Mouse (Mus musculus): Measurements from ENCODE around the gene Npas2. TPM values are rescaled to one million over a fixed set of nuclear protein-coding genes. Genes with fewer than 3 reads are reported as not detected.

Npas2 gene
- polyA plus RNA-seq, 1 experiment from 2014 or later: 0.28 TPM

- Histone ChIP-seq H3K4me2 (ENCODE audit: low read length) (no peak overlapping the region), H3K9ac (ENCODE audit: low read length) (no peak overlapping the region), H3K27me3 (replicated peaks; ENCODE audit: control insufficient read depth, insufficient read depth, low read length) (no peaks in the 10 kb centered on the region), H3K4me3 (ENCODE audit: low read depth, low read length) (no peak overlapping the region), H3K36me3 (ENCODE audit: control insufficient read depth, insufficient read depth, low read length) (no peaks in the 10 kb centered on the region), H3K4me1 (replicated peaks; ENCODE audit: control insufficient read depth, insufficient read depth, low read length) (peaks cover 5% of the 10 kb centered on the region; the same call in 1 of the 2 replicates), H3K27ac (ENCODE audit: low read depth) (no peak overlapping the region), H3K9me3 (ENCODE audit: control insufficient read depth, low read length) (no peaks in the 10 kb centered on the region)
- DNase-seq (ENCODE audit: low spot score): no peak
- 80% methylated on average over 16 of the region's 16 CpGs for WGBS
- ATAC-seq (replicated peaks; ENCODE audit: low FRiP score, low TSS enrichment, low read depth): no peak
These were observed 91.3 kb downstream of the Npas2 start for GRCm38 (mm10) chr1:39284786-39285185.

- 92% methylated on average over 9 of the region's 9 CpGs for WGBS
These were observed 93.5 kb downstream of the Npas2 start for GRCm38 (mm10) chr1:39287076-39287475.

GRCm38 (mm10) chr1:39287831-39288230 is 94.3 kb downstream of the Npas2 start:
- no peaks in the 10 kb centered on the region for H3K36me3 ChIP-seq (ENCODE audit: control insufficient read depth, insufficient read depth, low read length)
- H3K9ac ChIP-seq (ENCODE audit: low read length): no peak overlapping the region
- DNase-seq (ENCODE audit: low spot score) (no peak), ATAC-seq (replicated peaks; ENCODE audit: low FRiP score, low TSS enrichment, low read depth) (no peak)
- 59% methylated on average over 4 of the region's 4 CpGs for WGBS
- H3K9me3 ChIP-seq (ENCODE audit: control insufficient read depth, low read length): no peaks in the 10 kb centered on the region
- no peak overlapping the region for H3K4me2 ChIP-seq (ENCODE audit: low read length)
- H3K4me1 ChIP-seq (replicated peaks; ENCODE audit: control insufficient read depth, insufficient read depth, low read length): no peaks in the 10 kb centered on the region
- H3K27me3 ChIP-seq (replicated peaks; ENCODE audit: control insufficient read depth, insufficient read depth, low read length): no peaks in the 10 kb centered on the region
- H3K27ac ChIP-seq (ENCODE audit: low read depth): no peak overlapping the region
- H3K4me3 ChIP-seq (ENCODE audit: low read depth, low read length): no peak overlapping the region

More at GRCm38 (mm10) chr1:39287076-39287475, 93.5 kb downstream of the Npas2 start:
- Histone ChIP-seq H3K9me3 (ENCODE audit: control insufficient read depth, low read length) (no peaks in the 10 kb centered on the region), H3K36me3 (ENCODE audit: control insufficient read depth, insufficient read depth, low read length) (no peaks in the 10 kb centered on the region), H3K4me2 (ENCODE audit: low read length) (no peak overlapping the region), H3K9ac (ENCODE audit: low read length) (no peak overlapping the region), H3K27ac (ENCODE audit: low read depth) (no peak overlapping the region), H3K4me3 (ENCODE audit: low read depth, low read length) (no peak overlapping the region), H3K27me3 (replicated peaks; ENCODE audit: control insufficient read depth, insufficient read depth, low read length) (no peaks in the 10 kb centered on the region), H3K4me1 (replicated peaks; ENCODE audit: control insufficient read depth, insufficient read depth, low read length) (no peaks in the 10 kb centered on the region)
- DNase-seq (ENCODE audit: low spot score) (no peak), ATAC-seq (replicated peaks; ENCODE audit: low FRiP score, low TSS enrichment, low read depth) (no peak)

- Histone ChIP-seq H3K4me2 (ENCODE audit: low read length) (no peak overlapping the region), H3K27ac (ENCODE audit: low read depth) (no peak overlapping the region), H3K9me3 (ENCODE audit: control insufficient read depth, low read length) (no peaks in the 10 kb centered on the region), H3K4me1 (replicated peaks; ENCODE audit: control insufficient read depth, insufficient read depth, low read length) (no peaks in the 10 kb centered on the region), H3K27me3 (replicated peaks; ENCODE audit: control insufficient read depth, insufficient read depth, low read length) (no peaks in the 10 kb centered on the region), H3K9ac (ENCODE audit: low read length) (no peak overlapping the region), H3K4me3 (ENCODE audit: low read depth, low read length) (no peak overlapping the region), H3K36me3 (ENCODE audit: control insufficient read depth, insufficient read depth, low read length) (no peaks in the 10 kb centered on the region)
- WGBS: 55% methylated on average over 3 of the region's 3 CpGs
- ATAC-seq (replicated peaks; ENCODE audit: low FRiP score, low TSS enrichment, low read depth): no peak
- no peak for DNase-seq (ENCODE audit: low spot score)
These were observed 94.9 kb downstream of the Npas2 start for GRCm38 (mm10) chr1:39288425-39288824.

- no peak for ATAC-seq (replicated peaks; ENCODE audit: low FRiP score, low TSS enrichment, low read depth)
- Histone ChIP-seq H3K4me2 (ENCODE audit: low read length) (no peak overlapping the region), H3K4me3 (ENCODE audit: low read depth, low read length) (no peak overlapping the region), H3K27me3 (replicated peaks; ENCODE audit: control insufficient read depth, insufficient read depth, low read length) (no peaks in the 10 kb centered on the region), H3K36me3 (ENCODE audit: control insufficient read depth, insufficient read depth, low read length) (no peaks in the 10 kb centered on the region), H3K9ac (ENCODE audit: low read length) (no peak overlapping the region), H3K9me3 (ENCODE audit: control insufficient read depth, low read length) (no peaks in the 10 kb centered on the region), H3K4me1 (replicated peaks; ENCODE audit: control insufficient read depth, insufficient read depth, low read length) (no peaks in the 10 kb centered on the region), H3K27ac (ENCODE audit: low read depth) (no peak overlapping the region)
- no peak for DNase-seq (ENCODE audit: low spot score)
- 56% methylated on average over 3 of the region's 3 CpGs for WGBS
These were observed 98.5 kb downstream of the Npas2 start for GRCm38 (mm10) chr1:39292001-39292400.

- Histone ChIP-seq H3K4me1 (replicated peaks; ENCODE audit: control insufficient read depth, insufficient read depth, low read length) (no peaks in the 10 kb centered on the region), H3K36me3 (ENCODE audit: control insufficient read depth, insufficient read depth, low read length) (no peaks in the 10 kb centered on the region), H3K9ac (ENCODE audit: low read length) (no peak overlapping the region), H3K9me3 (ENCODE audit: control insufficient read depth, low read length) (no peaks in the 10 kb centered on the region), H3K27ac (ENCODE audit: low read depth) (no peak overlapping the region), H3K4me2 (ENCODE audit: low read length) (no peak overlapping the region), H3K27me3 (replicated peaks; ENCODE audit: control insufficient read depth, insufficient read depth, low read length) (no peaks in the 10 kb centered on the region), H3K4me3 (ENCODE audit: low read depth, low read length) (no peak overlapping the region)
- ATAC-seq (replicated peaks; ENCODE audit: low FRiP score, low TSS enrichment, low read depth) (no peak), DNase-seq (ENCODE audit: low spot score) (no peak)
- WGBS: 89% methylated on average over 9 of the region's 9 CpGs
These were observed 104.8 kb downstream of the Npas2 start for GRCm38 (mm10) chr1:39298294-39298693.

- WGBS: 83% methylated on average over 9 of the region's 9 CpGs
- Histone ChIP-seq H3K9ac (ENCODE audit: low read length) (no peak overlapping the region), H3K4me3 (ENCODE audit: low read depth, low read length) (no peak overlapping the region), H3K4me1 (replicated peaks; ENCODE audit: control insufficient read depth, insufficient read depth, low read length) (no peaks in the 10 kb centered on the region), H3K9me3 (ENCODE audit: control insufficient read depth, low read length) (no peaks in the 10 kb centered on the region), H3K36me3 (ENCODE audit: control insufficient read depth, insufficient read depth, low read length) (no peaks in the 10 kb centered on the region), H3K27ac (ENCODE audit: low read depth) (no peak overlapping the region), H3K27me3 (replicated peaks; ENCODE audit: control insufficient read depth, insufficient read depth, low read length) (no peaks in the 10 kb centered on the region), H3K4me2 (ENCODE audit: low read length) (no peak overlapping the region)
- DNase-seq (ENCODE audit: low spot score) (no peak), ATAC-seq (replicated peaks; ENCODE audit: low FRiP score, low TSS enrichment, low read depth) (no peak)
These were observed 106.7 kb downstream of the Npas2 start for GRCm38 (mm10) chr1:39300243-39300642.

- DNase-seq (ENCODE audit: low spot score): no peak
- Histone ChIP-seq H3K36me3 (ENCODE audit: control insufficient read depth, insufficient read depth, low read length) (no peaks in the 10 kb centered on the region), H3K9me3 (ENCODE audit: control insufficient read depth, low read length) (no peaks in the 10 kb centered on the region), H3K27ac (ENCODE audit: low read depth) (no peak overlapping the region), H3K27me3 (replicated peaks; ENCODE audit: control insufficient read depth, insufficient read depth, low read length) (no peaks in the 10 kb centered on the region), H3K9ac (ENCODE audit: low read length) (no peak overlapping the region), H3K4me2 (ENCODE audit: low read length) (no peak overlapping the region), H3K4me3 (ENCODE audit: low read depth, low read length) (no peak overlapping the region), H3K4me1 (replicated peaks; ENCODE audit: control insufficient read depth, insufficient read depth, low read length) (no peaks in the 10 kb centered on the region)
- no peak for ATAC-seq (replicated peaks; ENCODE audit: low FRiP score, low TSS enrichment, low read depth)
- 82% methylated on average over 6 of the region's 6 CpGs for WGBS
These were observed 107.1 kb downstream of the Npas2 start for GRCm38 (mm10) chr1:39300676-39301075.

GRCm38 (mm10) chr1:39302246-39302645 is 108.7 kb downstream of the Npas2 start:
- Histone ChIP-seq H3K4me2 (ENCODE audit: low read length) (no peak overlapping the region), H3K4me1 (replicated peaks; ENCODE audit: control insufficient read depth, insufficient read depth, low read length) (no peaks in the 10 kb centered on the region), H3K27ac (ENCODE audit: low read depth) (no peak overlapping the region), H3K9me3 (ENCODE audit: control insufficient read depth, low read length) (no peaks in the 10 kb centered on the region), H3K36me3 (ENCODE audit: control insufficient read depth, insufficient read depth, low read length) (no peaks in the 10 kb centered on the region), H3K4me3 (ENCODE audit: low read depth, low read length) (no peak overlapping the region), H3K9ac (ENCODE audit: low read length) (no peak overlapping the region), H3K27me3 (replicated peaks; ENCODE audit: control insufficient read depth, insufficient read depth, low read length) (no peaks in the 10 kb centered on the region)
- ATAC-seq (replicated peaks; ENCODE audit: low FRiP score, low TSS enrichment, low read depth): no peak
- DNase-seq (ENCODE audit: low spot score): no peak
- 88% methylated on average over 7 of the region's 7 CpGs for WGBS

Measured in intestine, embryonic 14.5 days (tissue).